Mouse (Mus musculus) lung, postnatal 0 days (tissue): ENCODE data around the gene Rab1a.

Experiments used
- CTCF ChIP-seq: IDR thresholded peaks from 2 replicates; pipeline ENCODE4 v1.5.1; 2016; ENCODE audit warnings: antibody characterized with exemption, mild to moderate bottlenecking
- EP300 ChIP-seq: IDR thresholded peaks from 2 replicates; pipeline ENCODE4 v1.6.1; 2016; ENCODE audit warnings: antibody characterized with exemption, mild to moderate bottlenecking, control low read depth

DNA sequence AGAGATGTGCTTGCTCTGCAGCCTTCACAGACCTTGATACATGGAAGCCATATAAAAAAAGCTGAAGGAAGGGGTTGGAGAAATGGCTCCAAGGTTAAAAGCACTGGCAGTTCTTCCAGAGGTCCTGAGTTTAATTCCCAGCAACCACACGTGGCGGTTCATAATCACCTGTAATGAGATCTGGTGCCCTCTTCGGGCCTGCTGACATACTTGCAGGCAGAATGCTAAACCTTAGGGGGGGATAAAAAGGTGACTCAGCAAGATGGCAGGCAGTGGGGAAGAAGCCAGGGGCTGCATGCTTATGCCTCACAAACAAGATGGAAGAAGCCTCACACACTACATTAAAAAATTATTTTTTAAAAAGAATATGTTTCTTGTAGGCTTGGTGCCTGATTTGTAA lies 33.0 kb downstream of the Rab1a start:
- TF ChIP-seq CTCF = peak; percentile 31
- no peak for TF ChIP-seq EP300
